Mouse (Mus musculus) gastrocnemius, postnatal 4 days (tissue): ENCODE data around the gene Sp9. TPM values are rescaled to one million over a fixed set of nuclear protein-coding genes. Genes with fewer than 3 reads are reported as not detected.
A peak's percentile ranks its signal among the peaks of the same experiment; 100 is the strongest.

ENCODE experiments used
- DNase-seq, 2 experiments: peaks; one replicate each; pipeline ENCODE4 v3.0.0; 2021 to 2022; ENCODE audit warnings: low spot score in 2 of 2, mixed read lengths in 2 of 2
- total RNA-seq, 2 experiments: library from RNA; stranded (reverse); gene quantifications; 2 replicates each; pipeline ENCODE4 v1.2.3; 2021

Sp9 gene
- total RNA-seq, 2 experiments from 2014 or later = not detected

- DNase-seq = peak in 1 of 2 experiments; percentile 51
These were observed 2.6 kb downstream of the Sp9 start for GRCm38 (mm10) chr2:73274119-73274920.

- DNase-seq = no peak
These were observed 3.7 kb downstream of the Sp9 start for GRCm38 (mm10) chr2:73275261-73276040.

GRCm38 (mm10) chr2:73276141-73276571, 4.4 kb downstream of the Sp9 start:
- no peak for DNase-seq

GRCm38 (mm10) chr2:73277021-73277708, 5.4 kb downstream of the Sp9 start:
- DNase-seq = peak in 1 of 2 experiments; percentile 29

- peak in 1 of 2 experiments; percentile 38 for DNase-seq
These were observed 6.0 kb downstream of the Sp9 start for GRCm38 (mm10) chr2:73277709-73278075.

GRCm38 (mm10) chr2:73278131-73278854, 6.6 kb downstream of the Sp9 start:
- DNase-seq = peak; percentile 74 to 89

- DNase-seq = peak in 1 of 2 experiments; percentile 19
These were observed 7.1 kb downstream of the Sp9 start for GRCm38 (mm10) chr2:73278869-73279268.

- no peak for DNase-seq
These were observed 7.7 kb downstream of the Sp9 start for GRCm38 (mm10) chr2:73279271-73280038.

GRCm38 (mm10) chr2:73280356-73281047, 8.8 kb downstream of the Sp9 start:
- DNase-seq = peak in 1 of 2 experiments; percentile 19

- DNase-seq = no peak
These were observed 9.4 kb downstream of the Sp9 start for GRCm38 (mm10) chr2:73281048-73281661.

- DNase-seq = no peak
These were observed 10.0 kb downstream of the Sp9 start for GRCm38 (mm10) chr2:73281707-73282106.

- no peak for DNase-seq
These were observed 13.9 kb downstream of the Sp9 start for GRCm38 (mm10) chr2:73285630-73286029.

GRCm38 (mm10) chr2:73291130-73291529, 19.4 kb downstream of the Sp9 start:
- no peak for DNase-seq

GRCm38 (mm10) chr2:73295023-73295422, 23.3 kb downstream of the Sp9 start:
- no peak for DNase-seq

GRCm38 (mm10) chr2:73298154-73298553, 26.4 kb downstream of the Sp9 start:
- no peak for DNase-seq

GRCm38 (mm10) chr2:73298841-73299240, 27.1 kb downstream of the Sp9 start:
- no peak for DNase-seq

- DNase-seq = no peak
These were observed 30.3 kb downstream of the Sp9 start for GRCm38 (mm10) chr2:73301979-73302378.

- DNase-seq = no peak
These were observed 31.0 kb downstream of the Sp9 start for GRCm38 (mm10) chr2:73302722-73303121.

- DNase-seq = no peak
These were observed 32.8 kb downstream of the Sp9 start for GRCm38 (mm10) chr2:73304506-73304905.
